Mouse (Mus musculus): ENCODE data around the gene Pde4b.
A peak's percentile ranks its signal among the peaks of the same experiment; 100 is the strongest.

Pde4b gene

GRCm38 (mm10) chr4:102534049-102534730 lies 446.8 kb downstream of the Pde4b start:
- no peak for DNase-seq (ENCODE audit: low read depth in 1 of 2, low spot score in 2 of 2)

- no peak for DNase-seq (ENCODE audit: low read depth in 1 of 2, low spot score in 2 of 2)
Measured at GRCm38 (mm10) chr4:102535886-102536285, 448.5 kb downstream of the Pde4b start.

GRCm38 (mm10) chr4:102538266-102538665 lies 450.9 kb downstream of the Pde4b start:
- no peak for DNase-seq (ENCODE audit: low read depth in 1 of 2, low spot score in 2 of 2)

- DNase-seq (ENCODE audit: low read depth in 1 of 2, low spot score in 2 of 2) = no peak
Measured at GRCm38 (mm10) chr4:102538793-102539192, 451.4 kb downstream of the Pde4b start.

- no peak for DNase-seq (ENCODE audit: low read depth in 1 of 2, low spot score in 2 of 2)
Measured at GRCm38 (mm10) chr4:102539598-102540180, 452.3 kb downstream of the Pde4b start.

- DNase-seq (ENCODE audit: low read depth in 1 of 2, low spot score in 2 of 2) = no peak
Measured at GRCm38 (mm10) chr4:102542976-102543375, 455.6 kb downstream of the Pde4b start.

GRCm38 (mm10) chr4:102545226-102545625 lies 457.9 kb downstream of the Pde4b start:
- DNase-seq (ENCODE audit: low read depth in 1 of 2, low spot score in 2 of 2) = no peak

GRCm38 (mm10) chr4:102555566-102555965 lies 468.2 kb downstream of the Pde4b start:
- DNase-seq (ENCODE audit: low read depth in 1 of 2, low spot score in 2 of 2) = no peak

GRCm38 (mm10) chr4:102557006-102557405 lies 469.7 kb downstream of the Pde4b start:
- DNase-seq (ENCODE audit: low read depth in 1 of 2, low spot score in 2 of 2) = no peak

GRCm38 (mm10) chr4:102557508-102558220 lies 470.3 kb downstream of the Pde4b start:
- no peak for DNase-seq (ENCODE audit: low read depth in 1 of 2, low spot score in 2 of 2)

GRCm38 (mm10) chr4:102558328-102558727 lies 471.0 kb downstream of the Pde4b start:
- no peak for DNase-seq (ENCODE audit: low read depth in 1 of 2, low spot score in 2 of 2)

- DNase-seq (ENCODE audit: low read depth in 1 of 2, low spot score in 2 of 2) = no peak
Measured at GRCm38 (mm10) chr4:102560676-102561280, 473.4 kb downstream of the Pde4b start.

GRCm38 (mm10) chr4:102563273-102563855 lies 476.0 kb downstream of the Pde4b start:
- no peak for DNase-seq (ENCODE audit: low read depth in 1 of 2, low spot score in 2 of 2)

- no peak for DNase-seq (ENCODE audit: low read depth in 1 of 2, low spot score in 2 of 2)
Measured at GRCm38 (mm10) chr4:102564286-102564685, 476.9 kb downstream of the Pde4b start.

GRCm38 (mm10) chr4:102566421-102566820 lies 479.1 kb downstream of the Pde4b start:
- DNase-seq (ENCODE audit: low read depth in 1 of 2, low spot score in 2 of 2) = no peak

GRCm38 (mm10) chr4:102567111-102567510 lies 479.8 kb downstream of the Pde4b start:
- DNase-seq (ENCODE audit: low read depth in 1 of 2, low spot score in 2 of 2) = no peak

GRCm38 (mm10) chr4:102567676-102568254 lies 480.4 kb downstream of the Pde4b start:
- DNase-seq (ENCODE audit: low read depth in 1 of 2, low spot score in 2 of 2) = no peak

- DNase-seq (ENCODE audit: low read depth in 1 of 2, low spot score in 2 of 2) = no peak
Measured at GRCm38 (mm10) chr4:102568591-102568990, 481.2 kb downstream of the Pde4b start.

- no peak for DNase-seq (ENCODE audit: low read depth in 1 of 2, low spot score in 2 of 2)
Measured at GRCm38 (mm10) chr4:102569101-102569583, 481.8 kb downstream of the Pde4b start.

- DNase-seq (ENCODE audit: low read depth in 1 of 2, low spot score in 2 of 2) = peak; percentile 70 to 83
Measured at GRCm38 (mm10) chr4:102569950-102570765, 482.8 kb downstream of the Pde4b start.
